Mouse (Mus musculus) sigmoid colon, adult 10 weeks (tissue): Measurements from ENCODE around the gene Vma21-ps. TPM values are rescaled to one million over a fixed set of nuclear protein-coding genes. Genes with fewer than 3 reads are reported as not detected.

Experiments used
- polyA plus RNA-seq: library from polyadenylated mRNA; stranded (reverse); fragments of 350-450 nt; fragmentation: Illumina TruSeq; extraction: RNeasy Lipid Tissue Mini Kit (QIAGEN cat#74804); gene quantifications from one replicate; pipeline ENCODE4 v1.2.3, GENCODE M21; 2014; ENCODE audit warnings: low read depth, low replicate concordance

Vma21-ps gene
- polyA plus RNA-seq = not detected

GRCm38 (mm10) chr4:52497144-52497543 is at the start of gene Vma21-ps:
Gene Vma21-ps, minus strand, starts transcription at chr4:52497244.

Other genes with a start within 250 kb of the Vma21-ps start
- gene Smc2, start 58.0 kb downstream of the Vma21-ps start, polyA plus RNA-seq = 29.8 TPM
- not detected for gene Toporsl, start 99.0 kb upstream of the Vma21-ps start, polyA plus RNA-seq